Mouse (Mus musculus) left cerebral cortex, postnatal 4 days (tissue): ENCODE data around the gene Retsat. TPM values are rescaled to one million over a fixed set of nuclear protein-coding genes. Genes with fewer than 3 reads are reported as not detected.
A peak's percentile ranks its signal among the peaks of the same experiment; 100 is the strongest.

Experiments used
- DNase-seq: peaks from one replicate; pipeline ENCODE4 v3.0.0-alpha.2; 2022
- intact Hi-C: fragments of 180-260 bp; cut with DNase I; formaldehyde crosslinking; loops from one replicate; pipeline ENCODE4 v1.15.1; 2025
- total RNA-seq, 2 experiments: library from RNA; stranded (reverse); gene quantifications; 2 replicates each; pipeline ENCODE4 v1.2.3; 2021

Gene Retsat
- total RNA-seq, 2 experiments from 2014 or later: 16.3 to 20.3 TPM

- DNase-seq: no peak
- intact Hi-C loops: no loop called here
Observed at GRCm38 (mm10) chr6:72586701-72587100, 11.6 kb upstream of the Retsat start.

GRCm38 (mm10) chr6:72588307-72588706 is 10.0 kb upstream of the Retsat start:
- intact Hi-C loops: no loop called here
- DNase-seq: no peak

GRCm38 (mm10) chr6:72590111-72590510 is 8.2 kb upstream of the Retsat start:
- intact Hi-C loops: no loop called here

GRCm38 (mm10) chr6:72593011-72593803 is 5.1 kb upstream of the Retsat start:
- intact Hi-C loops: no loop called here
- no peak for DNase-seq

More at GRCm38 (mm10) chr6:72590111-72590510, 8.2 kb upstream of the Retsat start:
- DNase-seq: no peak

GRCm38 (mm10) chr6:72593914-72594313 is 4.4 kb upstream of the Retsat start:
- DNase-seq: no peak
- intact Hi-C loops: no loop called here

GRCm38 (mm10) chr6:72597083-72597874 is 996 bp upstream of the Retsat start:
- peak; percentile 16 for DNase-seq
- intact Hi-C loops: no loop called here

- peak; percentile 45 for DNase-seq
- intact Hi-C loops: no loop called here
Observed at GRCm38 (mm10) chr6:72598791-72599557, 699 bp downstream of the Retsat start.

GRCm38 (mm10) chr6:72600216-72600615 is 1.9 kb downstream of the Retsat start:
- DNase-seq: no peak
- intact Hi-C loops: no loop called here

GRCm38 (mm10) chr6:72600771-72601170 is 2.5 kb downstream of the Retsat start:
- intact Hi-C loops: no loop called here
- no peak for DNase-seq

- intact Hi-C loops: no loop called here
- DNase-seq: peak; percentile 75
Observed at GRCm38 (mm10) chr6:72601732-72602131, 3.5 kb downstream of the Retsat start.

- no peak for DNase-seq
- intact Hi-C loops: no loop called here
Observed at GRCm38 (mm10) chr6:72604066-72604465, 5.8 kb downstream of the Retsat start.

- DNase-seq: no peak
- intact Hi-C loops: no loop called here
Observed at GRCm38 (mm10) chr6:72607060-72607459, 8.8 kb downstream of the Retsat start.

GRCm38 (mm10) chr6:72607676-72608075 is 9.4 kb downstream of the Retsat start:
- DNase-seq: no peak
- intact Hi-C loops: no loop called here

- intact Hi-C loops: no loop called here
- DNase-seq: no peak
Observed at GRCm38 (mm10) chr6:72608662-72609184, 10.4 kb downstream of the Retsat start.

GRCm38 (mm10) chr6:72610261-72610660 is 12.0 kb downstream of the Retsat start:
- DNase-seq: no peak
- intact Hi-C loops: no loop called here

- intact Hi-C loops: no loop called here
- DNase-seq: no peak
Observed at GRCm38 (mm10) chr6:72615151-72615550, 16.9 kb downstream of the Retsat start.

GRCm38 (mm10) chr6:72615561-72616375 is 17.5 kb downstream of the Retsat start:
- no peak for DNase-seq
- intact Hi-C loops: no loop called here

- peak; percentile 93 for DNase-seq
- intact Hi-C loops: no loop called here
Observed at GRCm38 (mm10) chr6:72616643-72617288, 18.5 kb downstream of the Retsat start, which contains the start of gene Tgoln1. TSS of gene Tgoln1 (minus strand) at chr6:72617000.

- intact Hi-C loops: no loop called here
Observed at GRCm38 (mm10) chr6:72619734-72620532, 21.7 kb downstream of the Retsat start.

More at GRCm38 (mm10) chr6:72619734-72620532, 21.7 kb downstream of the Retsat start:
- DNase-seq: no peak
